Mouse (Mus musculus) midbrain, embryonic 16.5 days (tissue): ENCODE data around the gene Frat2. TPM values are rescaled to one million over a fixed set of nuclear protein-coding genes. Genes with fewer than 3 reads are reported as not detected.

Experiments
- polyA plus RNA-seq: library from polyadenylated mRNA; unstranded; fragments of >200 nt; fragmentation: Nextera tagmentation; extraction: Ambion mirVana; gene quantifications from 2 replicates; pipeline ENCODE4 v1.2.1, GENCODE M21; 2015

The Frat2 gene
- polyA plus RNA-seq, 1 experiment from 2014 or later: 5.6 TPM

Other genes starting within 250 kb of the Frat2 start
- 18.2 and 21.4 TPM in 2 replicates for gene Slit1, start 104.5 kb downstream of the Frat2 start, polyA plus RNA-seq
- 4.3 TPM in 2 replicates for gene Arhgap19, start 46.1 kb downstream of the Frat2 start, polyA plus RNA-seq
- 27.3 and 28.2 TPM in 2 replicates for gene Frat1, start 18.2 kb downstream of the Frat2 start, polyA plus RNA-seq
- gene Rrp12, start 48.0 kb upstream of the Frat2 start, polyA plus RNA-seq: 19.2 TPM in 2 replicates
- 509 and 565 TPM in 2 replicates for gene Pgam1, start 63.8 kb upstream of the Frat2 start, polyA plus RNA-seq
- gene Exosc1, start 85.3 kb upstream of the Frat2 start, polyA plus RNA-seq: 59.1 and 61.3 TPM in 2 replicates
- gene Zdhhc16, start 85.3 kb upstream of the Frat2 start, polyA plus RNA-seq: 84.2 and 90.2 TPM in 2 replicates
- 27.0 and 31.9 TPM in 2 replicates for gene Mms19, start 133.0 kb upstream of the Frat2 start, polyA plus RNA-seq
- 9.1 and 10.1 TPM in 2 replicates for gene Ubtd1, start 133.6 kb upstream of the Frat2 start, polyA plus RNA-seq
- gene Ankrd2, start 187.9 kb upstream of the Frat2 start, polyA plus RNA-seq: 0.71 and 0.94 TPM in 2 replicates
- 1.6 and 1.7 TPM in 2 replicates for gene Hoga1, start 197.5 kb upstream of the Frat2 start, polyA plus RNA-seq
- gene 4933411K16Rik, start 204.1 kb upstream of the Frat2 start, polyA plus RNA-seq: not detected in 2 replicates
- gene Morn4, start 238.2 kb upstream of the Frat2 start, polyA plus RNA-seq: 160 and 163 TPM in 2 replicates
- gene Pi4k2a, start 242.3 kb upstream of the Frat2 start, polyA plus RNA-seq: 27.8 and 28.5 TPM in 2 replicates